In the genomic region with DNA sequence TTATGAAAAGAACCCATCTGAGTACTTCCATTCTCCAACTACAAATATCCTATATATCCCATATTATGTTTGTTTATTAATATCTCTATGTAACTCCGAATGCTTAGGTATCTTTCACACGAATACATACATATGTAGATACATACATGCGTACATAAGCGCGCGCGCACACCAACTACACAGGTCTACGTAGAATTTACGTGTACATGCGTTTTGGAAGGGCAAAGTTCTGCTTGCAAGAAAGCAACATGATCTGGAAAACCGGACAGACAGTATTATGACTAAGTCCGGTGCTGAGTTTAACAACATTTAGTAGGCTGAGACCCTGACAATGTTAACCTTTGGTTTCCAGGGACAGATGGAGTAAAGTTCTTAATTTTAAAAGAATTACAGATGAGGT, we compare ENCODE assay signal across 9 mouse cellular contexts. TPM values are rescaled to one million over a fixed set of nuclear protein-coding genes. Genes with fewer than 3 reads are reported as not detected.
DNase-seq lines count a peak whose midpoint lies in the region; ATAC-seq and TF ChIP-seq lines count a peak whose summit lies in the region.
"Had no signal": no experiment of that assay in that cellular context is flagged by ENCODE, and none has a peak within 500 bp of the region (broad histone marks: within the 10 kb centered on the region; RNA-seq: fewer than 3 reads in every experiment).

No protein-coding gene starts in this region.

- H3K9ac ChIP-seq in heart, embryonic 16.5 days (ENCODE audit: low read length), result no peak overlapping the region
- no peak overlapping the region for H3K9ac ChIP-seq in heart, adult 2 months (ENCODE audit: low read depth, low read length)
- no peak overlapping the region for H3K9ac ChIP-seq in hindbrain, postnatal 0 days (replicated peaks; ENCODE audit: low read length)
- H3K9ac ChIP-seq in neural tube, embryonic 11.5 days (ENCODE audit: low read length), result no peak overlapping the region

- H3K27me3 ChIP-seq in heart, embryonic 16.5 days (ENCODE audit: control insufficient read depth, insufficient read depth, low read length), result peaks cover 29% of the 10 kb centered on the region
- H3K27me3 ChIP-seq in heart, adult 2 months (ENCODE audit: control insufficient read depth, insufficient read depth, low read length), result peaks cover 13% of the 10 kb centered on the region
- peaks cover 9% of the 10 kb centered on the region; the same call in 1 of the 2 replicates for H3K27me3 ChIP-seq in hindbrain, postnatal 0 days (ENCODE audit: insufficient read depth, low read length)
- peaks cover 25% of the 10 kb centered on the region for H3K27me3 ChIP-seq in neural tube, embryonic 11.5 days (ENCODE audit: control insufficient read depth, insufficient read depth, low read length)
- H3K27me3 ChIP-seq: CH12.LX had no signal

- H3K9me3 ChIP-seq in heart, embryonic 16.5 days (replicated peaks; ENCODE audit: control insufficient read depth, low read length), result no peaks in the 10 kb centered on the region
- no peaks in the 10 kb centered on the region for H3K9me3 ChIP-seq in hindbrain, postnatal 0 days (ENCODE audit: low read length)
- H3K9me3 ChIP-seq in neural tube, embryonic 11.5 days (ENCODE audit: control insufficient read depth, low read length), result no peaks in the 10 kb centered on the region

- no peak for TF ChIP-seq CTCF in heart, adult 2 months (IDR thresholded peaks at IDR 0.05)
- TF ChIP-seq CTCF in hindbrain, postnatal 0 days (IDR thresholded peaks at IDR 0.05; ENCODE audit: low read depth), result no peak

- H3K4me1 ChIP-seq in heart, embryonic 16.5 days (ENCODE audit: control insufficient read depth, insufficient read depth, low read length), result peaks cover 6% of the 10 kb centered on the region
- H3K4me1 ChIP-seq in heart, adult 2 months (ENCODE audit: control insufficient read depth, insufficient read depth, low read length), result no peaks in the 10 kb centered on the region
- no peaks in the 10 kb centered on the region for H3K4me1 ChIP-seq in hindbrain, postnatal 0 days (ENCODE audit: insufficient read depth, low read length)
- H3K4me1 ChIP-seq in neural tube, embryonic 11.5 days (ENCODE audit: control insufficient read depth, insufficient read depth, low read length), result peaks cover 7% of the 10 kb centered on the region; the same call in 1 of the 2 replicates

- peak overlapping the region; percentile 12; the same call in 1 of the 2 replicates for H3K4me2 ChIP-seq in heart, embryonic 16.5 days (ENCODE audit: low read depth, low read length)
- H3K4me2 ChIP-seq in hindbrain, postnatal 0 days (ENCODE audit: low read depth, low read length), result peak overlapping the region; percentile 97
- no peak overlapping the region for H3K4me2 ChIP-seq in neural tube, embryonic 11.5 days (ENCODE audit: low read depth)

- no peak for DNase-seq in heart, adult 2 months
- DNase-seq in embryo, embryonic 10.5 days (ENCODE audit: low spot score), result peak; percentile 54
- no peak for DNase-seq in hindbrain, postnatal 0 days (ENCODE audit: low spot score)
- DNase-seq in neural tube, embryonic 11.5 days (ENCODE audit: low spot score), result peak; percentile 20
- DNase-seq in lung, adult 18-20 months, result no peak
- no peak for DNase-seq in testis, postnatal 10 days (ENCODE audit: low spot score)
- DNase-seq: thymus, postnatal 36 days had no signal

- no peak for ATAC-seq in heart, embryonic 16.5 days (replicated peaks; ENCODE audit: extremely low read depth, insufficient read depth, low FRiP score)
- ATAC-seq in hindbrain, postnatal 0 days, result no peak
- ATAC-seq in neural tube, embryonic 11.5 days (ENCODE audit: insufficient read depth, low FRiP score, low TSS enrichment), result no peak

- WGBS in heart, embryonic 16.5 days, result 10% methylated on average over 12 of the region's 12 CpGs
- 17% methylated on average over 12 of the region's 12 CpGs for WGBS in heart, adult 2 months
- 4% methylated on average over 12 of the region's 12 CpGs for WGBS in hindbrain, postnatal 0 days
- WGBS in neural tube, embryonic 11.5 days, result 2% methylated on average over 12 of the region's 12 CpGs

- TF ChIP-seq EP300 in heart, adult 2 months (IDR thresholded peaks at IDR 0.05; ENCODE audit: insufficient read depth, low read depth, low read length), result no peak

- intact Hi-C loops in heart, adult 2 months (cut with DNase I), result no loop called here

- no peaks in the 10 kb centered on the region for H3K36me3 ChIP-seq in heart, embryonic 16.5 days (ENCODE audit: control insufficient read depth, insufficient read depth)
- no peaks in the 10 kb centered on the region for H3K36me3 ChIP-seq in heart, adult 2 months (ENCODE audit: control insufficient read depth, insufficient read depth, low read length)
- H3K36me3 ChIP-seq in hindbrain, postnatal 0 days (ENCODE audit: insufficient read depth, low read length), result no peaks in the 10 kb centered on the region
- H3K36me3 ChIP-seq in neural tube, embryonic 11.5 days (ENCODE audit: control insufficient read depth, insufficient read depth, low read length), result no peaks in the 10 kb centered on the region

- no peak for TF ChIP-seq POLR2A in heart, adult 2 months (IDR thresholded peaks at IDR 0.05; ENCODE audit: insufficient read depth, low read depth, low read length)

- H3K27ac ChIP-seq in heart, embryonic 16.5 days (ENCODE audit: low read length), result no peak overlapping the region
- no peak overlapping the region for H3K27ac ChIP-seq in heart, adult 2 months
- H3K27ac ChIP-seq in hindbrain, postnatal 0 days, result no peak overlapping the region
- H3K27ac ChIP-seq in neural tube, embryonic 11.5 days (ENCODE audit: low read depth, low read length), result no peak overlapping the region

- H3K79me2 ChIP-seq in heart, adult 2 months (replicated peaks; ENCODE audit: control insufficient read depth, insufficient read depth, low read length), result no peaks in the 10 kb centered on the region

- no peak overlapping the region for H3K4me3 ChIP-seq in heart, embryonic 16.5 days (ENCODE audit: low read length)
- no peak overlapping the region for H3K4me3 ChIP-seq in heart, adult 2 months
- H3K4me3 ChIP-seq in hindbrain, postnatal 0 days (ENCODE audit: low read length), result peak overlapping the region; percentile 70
- H3K4me3 ChIP-seq in neural tube, embryonic 11.5 days (ENCODE audit: low read depth, low read length), result no peak overlapping the region

RNA-seq across cellular contexts. Expression of a gene that starts 1.2 kb away (rescaled TPM):
- polyA plus RNA-seq in heart, embryonic 16.5 days (2015; fragmentation: Nextera tagmentation; extraction: Ambion mirVana), result 0.08 and 0.35 TPM in 2 replicates
- total RNA-seq in heart, adult 2 months (2021), result not detected
- not detected in 2 replicates for polyA plus RNA-seq in heart, adult 2 months (2012; rRNA removed)
- 3.5 and 5.1 TPM in 2 replicates for total RNA-seq in hindbrain, postnatal 0 days (2014; rRNA removed)
- polyA plus RNA-seq in hindbrain, postnatal 0 days (2015; fragmentation: Nextera tagmentation; extraction: Ambion mirVana), result 6.4 and 6.8 TPM in 2 replicates
- 1.8 and 2.3 TPM in 2 replicates for polyA plus RNA-seq in neural tube, embryonic 11.5 days (2014; fragmentation: Nextera tagmentation; extraction: Ambion mirVana)

Comparison
In these comparisons a context has a peak if more than half of its experiments do, and no peak if none do; other contexts are left out.
1. DNase-seq: peak in embryo, embryonic 10.5 days (single experiment) and neural tube, embryonic 11.5 days (single experiment); none in heart, adult 2 months (0 of 2), hindbrain, postnatal 0 days (single experiment), lung, adult 18-20 months (0 of 2) and testis, postnatal 10 days (single experiment).